Mouse (Mus musculus) forelimb bud, embryonic 11.5 days (tissue): ENCODE measurements at regions not wholly inside any gene's neighbourhood (a gene's known extent, or its start where the extent isn't known, plus 50 kb on each side); places are given as distances from the start of the nearest gene placed in this dataset.
"Not testable (repeated sequence)": the region's sequence is repeated elsewhere in the genome, so short reads cannot be mapped to it uniquely, and the experiment has no call there.

ENCODE experiments used
- DNase-seq: peaks from one replicate; pipeline ENCODE4 v3.0.0-alpha.2; 2012; ENCODE audit warnings: low read depth, low spot score

DNA sequence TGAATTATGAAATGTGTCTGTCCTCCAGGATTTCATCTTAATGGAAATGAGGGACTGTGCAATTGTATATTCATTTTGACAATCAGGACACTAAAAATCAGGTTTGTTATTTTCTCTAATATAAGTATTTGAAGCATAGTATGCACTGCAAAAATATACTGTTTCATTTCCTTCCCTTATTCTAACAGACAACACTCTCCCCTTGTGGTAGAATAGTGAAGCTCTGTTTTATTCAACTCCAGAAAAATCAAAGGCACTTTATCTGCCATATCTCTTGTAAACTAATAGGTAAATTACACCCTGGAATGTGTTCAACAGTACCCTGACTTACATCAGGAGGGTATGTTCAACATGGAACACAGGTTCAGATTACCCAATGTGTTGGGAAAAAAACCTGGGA, 137.7 kb upstream of the Zfp960 start:
- DNase-seq = no peak

DNA sequence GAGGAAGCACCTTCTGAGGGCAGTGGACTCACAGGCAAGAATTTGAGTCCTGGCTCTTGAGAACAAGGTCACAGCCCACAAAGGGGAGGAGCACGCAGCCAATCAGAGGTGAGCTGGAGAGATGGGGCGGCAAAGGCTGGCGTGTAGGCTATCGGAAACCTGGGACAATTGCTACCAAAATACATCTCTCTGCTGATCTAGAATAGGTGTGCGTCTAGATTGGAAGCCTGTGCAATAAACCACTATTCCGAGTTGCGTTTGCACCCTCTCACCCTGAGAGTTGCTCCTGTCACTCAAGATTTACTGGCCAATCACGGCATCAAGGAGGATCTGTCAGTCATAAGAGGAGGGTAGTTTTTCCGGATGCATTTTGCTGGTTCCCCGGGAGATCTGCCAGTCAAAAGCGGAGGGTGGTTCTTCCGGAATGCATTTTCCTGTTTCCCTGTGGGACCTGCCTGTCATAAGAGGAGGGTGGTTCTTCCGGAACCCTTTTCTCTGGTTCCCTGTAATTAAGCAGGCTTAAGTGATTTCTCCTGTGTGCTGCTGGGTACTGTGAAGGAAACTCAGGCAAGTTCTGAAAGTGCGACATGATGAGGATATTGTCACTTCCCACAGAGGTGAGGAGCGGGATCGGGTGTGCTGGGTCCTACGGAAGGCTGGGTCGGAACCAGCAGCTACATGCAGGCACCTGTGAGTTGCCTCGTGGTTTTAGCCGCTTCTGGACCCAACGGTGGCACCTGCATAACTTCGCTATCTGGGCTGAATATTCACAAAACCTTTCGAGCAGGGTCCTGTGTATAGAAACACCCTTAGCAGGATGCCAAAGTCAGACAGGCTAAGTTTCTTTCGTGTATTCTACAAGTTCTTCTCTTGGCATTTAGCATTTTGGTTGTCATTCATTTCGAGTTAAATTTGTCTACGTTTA, 112.6 kb upstream of the Zfp960 start:
- peak; percentile 87 for DNase-seq

DNA sequence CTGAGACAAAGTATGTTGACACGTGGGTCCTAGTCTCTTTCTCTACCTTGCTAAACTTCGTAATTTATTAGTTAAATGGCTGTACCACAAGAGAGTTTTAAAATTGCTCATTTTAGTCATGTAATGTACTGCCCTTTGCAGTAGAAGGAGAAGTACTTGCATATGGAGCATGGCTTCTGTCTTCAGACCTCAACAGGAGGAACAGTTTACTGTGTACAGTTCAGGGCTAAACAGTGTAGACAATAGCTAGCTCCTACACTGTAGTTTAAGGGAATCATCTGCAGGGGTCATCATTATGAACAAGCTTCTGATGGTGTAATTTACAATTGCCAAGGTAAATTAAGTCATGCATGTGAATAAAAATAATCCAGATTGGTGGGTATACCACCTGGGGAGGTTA, 111.8 kb upstream of the Zfp960 start:
- not testable (repeated sequence) for DNase-seq

DNA sequence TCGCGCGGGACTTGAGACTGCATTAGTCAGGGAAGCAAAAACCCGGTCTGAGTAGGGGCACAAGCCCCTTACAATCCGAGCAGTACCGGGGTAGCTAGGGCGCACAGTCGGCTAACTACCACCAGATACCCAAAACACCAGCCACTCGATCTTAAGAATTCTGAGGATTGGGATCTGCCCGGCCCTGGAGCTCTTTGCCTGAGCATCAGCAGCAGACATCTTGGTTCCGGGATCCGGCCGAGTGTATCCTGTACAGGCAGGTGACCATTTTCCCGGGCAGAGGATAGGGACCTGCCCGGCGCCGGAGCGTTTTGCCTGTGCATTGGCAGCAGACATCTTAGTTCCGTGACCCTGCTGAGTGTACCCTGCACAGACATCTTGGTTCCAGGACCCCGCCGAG, 66.7 kb upstream of the Zfp960 start:
- not testable (repeated sequence) for DNase-seq

DNA sequence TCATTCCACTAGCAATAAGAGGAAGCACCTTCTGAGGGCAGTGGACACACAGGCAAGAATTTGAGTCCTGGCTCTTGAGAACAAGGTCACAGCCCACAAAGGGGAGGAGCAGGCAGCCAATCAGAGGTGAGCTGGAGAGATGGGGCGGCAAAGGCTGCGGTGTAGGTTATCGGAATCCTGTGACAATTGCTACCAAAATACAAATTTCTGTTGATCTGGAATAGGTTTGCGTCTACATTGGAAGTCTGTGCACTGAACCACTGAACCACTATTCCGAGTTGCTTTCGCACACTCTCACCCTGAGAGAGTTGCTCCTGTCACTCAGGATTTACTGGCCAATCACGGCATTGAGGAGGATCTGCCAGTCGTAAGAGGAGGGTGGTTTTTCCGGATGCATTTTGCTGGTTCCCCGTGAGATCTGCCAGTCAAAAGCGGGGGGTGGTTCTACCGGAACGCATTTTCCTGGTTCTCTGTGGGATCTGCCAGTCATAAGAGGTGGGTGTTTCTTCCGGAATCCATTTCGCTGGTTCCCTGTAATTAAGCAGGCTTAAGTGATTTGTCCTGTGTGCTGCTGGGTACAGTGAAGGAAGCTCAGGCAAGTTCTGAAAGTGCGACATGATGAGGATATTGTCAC, 59.2 kb upstream of the Zfp960 start:
- peak; percentile 86 for DNase-seq

DNA sequence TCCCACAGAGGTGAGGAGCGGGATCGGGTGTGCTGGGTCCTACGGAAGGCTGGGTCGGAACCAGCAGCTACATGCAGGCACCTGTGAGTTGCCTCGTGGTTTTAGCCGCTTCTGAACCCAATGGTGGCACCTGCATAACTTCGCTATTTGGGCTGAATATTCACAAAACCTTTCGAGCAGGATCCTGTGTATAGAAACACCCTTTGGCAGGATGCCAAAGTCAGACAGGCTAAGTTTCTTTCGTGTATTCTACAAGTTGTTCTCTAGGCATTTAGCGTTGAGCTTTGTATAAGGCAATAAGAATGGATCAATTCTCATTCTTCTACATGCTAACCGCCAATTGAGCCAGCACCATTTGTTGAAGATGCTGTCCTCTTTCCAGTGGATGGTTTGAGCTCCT, 58.6 kb upstream of the Zfp960 start:
- peak; percentile 32 for DNase-seq
